Mouse (Mus musculus) B cell, adult 62 days (primary cell): ENCODE results near the gene Nceh1. TPM values are rescaled to one million over a fixed set of nuclear protein-coding genes. Genes with fewer than 3 reads are reported as not detected.

ENCODE experiments used
- total RNA-seq: library from RNA; stranded (reverse); gene quantifications from 4 replicates; pipeline ENCODE4 v1.2.4, GENCODE M21; 2023

Gene Nceh1
- total RNA-seq = 14.8 to 17.1 TPM (median 16.3 TPM) in 4 replicates

DNA sequence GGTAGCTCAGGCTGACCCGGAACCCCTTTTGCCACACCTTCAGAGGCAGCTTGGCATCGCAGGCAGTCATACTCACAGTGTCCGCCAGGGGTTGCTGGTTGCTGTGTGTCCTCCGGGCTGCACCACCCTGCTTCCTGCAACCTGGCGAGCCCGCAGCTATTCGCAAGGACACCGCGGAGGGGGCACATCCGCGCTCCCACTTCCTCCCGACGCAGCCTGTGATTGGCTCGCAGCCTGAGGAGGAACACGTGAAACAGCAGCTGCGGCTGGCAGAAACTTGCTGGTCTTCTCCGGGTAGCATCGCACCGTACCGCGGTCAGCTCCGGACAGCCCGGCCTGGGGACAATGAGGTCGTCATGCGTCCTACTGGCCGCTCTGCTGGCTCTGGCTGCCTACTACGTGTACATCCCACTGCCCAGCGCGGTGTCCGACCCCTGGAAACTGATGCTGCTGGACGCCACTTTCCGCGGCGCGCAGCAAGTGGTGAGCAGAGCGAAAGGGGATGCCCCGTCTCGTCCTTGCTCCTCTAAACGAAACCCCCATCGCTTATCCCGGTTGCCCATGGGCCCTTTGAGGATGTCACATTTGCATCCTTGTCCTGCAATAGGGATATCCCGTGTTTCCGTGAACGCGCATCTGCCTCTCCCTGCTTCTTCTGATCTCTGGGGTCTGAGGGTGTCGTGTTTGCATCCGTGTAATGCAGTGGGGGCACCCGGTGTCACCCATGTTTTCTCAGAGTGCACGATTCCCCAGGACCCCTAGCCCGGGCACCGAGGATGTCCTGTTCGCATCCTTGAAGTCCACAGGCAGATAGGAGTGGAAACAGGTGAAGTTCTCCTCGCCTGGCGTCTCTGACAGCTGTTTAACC lies at the start of gene Nceh1:
Nceh1 (plus strand) TSS at position 233 of the 868 bp plus-strand sequence.

DNA sequence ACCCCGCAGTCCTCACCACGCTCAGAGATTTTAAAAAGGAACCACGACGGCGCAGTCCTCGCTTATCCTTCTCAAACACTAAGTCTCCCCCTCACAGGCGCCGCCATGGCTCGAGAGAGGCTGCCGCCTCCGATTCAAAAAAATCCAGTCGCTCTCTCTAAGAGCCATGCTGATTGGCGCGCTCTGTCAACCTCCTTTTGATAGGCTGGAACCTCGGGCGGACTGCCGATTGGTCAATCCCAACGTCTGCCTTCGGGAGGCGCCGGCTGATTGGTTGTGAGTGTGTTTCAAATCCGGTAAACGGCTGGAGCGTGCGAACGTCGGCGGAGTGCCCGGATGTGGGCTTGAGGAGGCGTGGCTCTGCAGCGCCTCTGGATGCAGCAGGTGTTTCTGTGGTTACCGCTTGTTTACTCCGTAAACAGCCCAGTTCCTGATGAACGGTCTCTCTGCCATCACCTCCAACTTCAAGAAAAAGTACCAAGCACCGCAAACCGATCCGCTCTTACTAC lies 29.0 kb upstream of the Nceh1 start, which contains the start of gene Ect2:
Ect2 (minus strand) TSS at position 178 of the 509 bp plus-strand sequence.

GRCm38 (mm10) chr3:27316559-27317287 lies 134.0 kb downstream of the Nceh1 start, which contains the start of gene Tnfsf10:
Gene Tnfsf10 (plus strand): TSS chr3:27317028.

Other genes starting within 250 kb of the Nceh1 start
- 3.3 to 6.3 TPM (median 3.7 TPM) in 4 replicates for gene Ect2, start 29.1 kb upstream of the Nceh1 start, total RNA-seq
- 2.3 to 3.3 TPM (median 3.1 TPM) in 4 replicates for gene Tnfsf10, start 134.1 kb downstream of the Nceh1 start, total RNA-seq
- not detected in 4 replicates for gene Ghsr, start 188.4 kb downstream of the Nceh1 start, total RNA-seq